Mouse (Mus musculus) kidney, postnatal 4 days (tissue): Measurements from ENCODE around the gene Pdzd2.
"Not testable (repeated sequence)": the region's sequence is repeated elsewhere in the genome, so short reads cannot be mapped to it uniquely, and the experiment has no call there.

Experiments
- DNase-seq, 2 experiments: peaks; one replicate each; pipeline ENCODE4 v3.0.0; 2021; ENCODE audit warnings: mixed read lengths in 2 of 2

Gene Pdzd2

DNA sequence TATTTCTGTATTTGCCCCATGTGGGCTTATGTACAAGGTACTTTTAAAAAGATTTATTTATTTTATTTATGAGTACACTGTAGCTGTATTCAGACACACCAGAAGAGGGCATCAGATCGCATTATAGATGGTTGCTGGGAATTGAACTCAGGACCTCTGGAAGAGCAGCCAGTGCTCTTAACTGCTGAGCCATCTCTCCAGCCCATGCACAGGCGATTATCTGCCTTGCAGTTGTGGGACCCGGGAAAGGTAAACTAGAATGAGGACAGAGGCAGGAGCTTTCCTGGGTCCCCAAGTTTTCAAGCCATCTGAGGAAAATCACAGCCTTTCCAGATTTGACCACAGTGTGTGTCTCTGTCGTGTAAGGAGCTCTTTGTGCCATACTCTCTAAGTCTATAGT, 370.9 kb downstream of the Pdzd2 start:
- no peak for DNase-seq

DNA sequence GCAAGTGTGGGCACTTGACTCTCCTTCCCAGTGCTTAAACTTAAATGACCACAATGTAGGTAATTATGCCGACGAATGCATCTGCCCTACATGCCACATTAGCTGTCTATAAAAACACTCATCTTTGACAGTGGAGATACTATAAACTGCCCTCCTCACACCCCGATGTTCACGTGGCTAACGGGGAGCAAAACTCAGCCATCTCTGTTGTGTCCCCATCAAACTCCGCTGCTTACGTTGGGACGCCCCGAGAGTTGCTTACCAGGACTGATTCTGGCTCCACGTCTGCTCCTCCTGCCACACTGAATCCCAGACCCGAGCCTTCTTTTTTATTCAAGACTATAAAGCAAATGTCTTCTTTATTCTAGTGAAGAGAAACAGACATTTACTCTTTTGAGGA, 371.4 kb downstream of the Pdzd2 start:
- DNase-seq = no peak

DNA sequence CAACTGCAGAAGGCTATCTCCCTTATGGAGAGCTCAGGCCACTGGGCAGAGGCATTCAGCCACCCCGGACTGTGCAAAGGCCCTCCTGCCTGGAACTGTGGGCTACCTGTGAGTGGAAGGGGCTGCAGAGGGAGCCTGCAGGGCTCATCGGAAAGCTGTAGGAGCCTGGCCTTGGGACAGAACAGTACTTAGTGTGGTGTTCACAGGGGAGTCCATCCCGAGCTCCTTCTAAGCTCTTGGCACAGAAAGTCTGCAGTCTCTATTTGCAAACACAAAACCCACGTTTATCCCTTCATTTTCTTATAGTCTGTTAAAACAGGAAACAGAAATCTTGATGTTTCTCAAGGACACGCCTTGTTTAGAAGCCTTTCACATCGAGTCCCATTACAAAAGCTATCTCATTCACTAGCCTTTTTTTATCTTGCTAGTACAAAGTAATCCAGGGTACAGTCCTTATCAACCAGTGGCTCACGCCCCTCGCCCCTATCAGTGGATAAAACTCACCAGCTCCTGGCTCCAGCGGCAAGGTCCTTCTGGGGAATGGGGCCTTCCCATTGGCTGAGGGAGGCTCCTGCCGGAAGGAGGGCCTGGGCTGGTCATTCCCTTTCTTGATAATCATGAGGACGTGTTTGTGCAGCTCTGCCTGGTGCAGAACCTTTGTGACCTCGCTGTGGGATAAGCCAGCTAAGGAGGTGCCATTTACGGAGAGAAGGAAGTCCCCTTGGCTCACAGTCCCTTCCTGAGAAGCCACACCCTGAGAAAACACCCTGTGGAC, 372.2 kb downstream of the Pdzd2 start:
- DNase-seq = peak in 1 of 2 experiments; percentile 48

- not testable (repeated sequence) for DNase-seq
Measured at GRCm38 (mm10) chr15:12366580-12367305, 373.0 kb downstream of the Pdzd2 start.

DNA sequence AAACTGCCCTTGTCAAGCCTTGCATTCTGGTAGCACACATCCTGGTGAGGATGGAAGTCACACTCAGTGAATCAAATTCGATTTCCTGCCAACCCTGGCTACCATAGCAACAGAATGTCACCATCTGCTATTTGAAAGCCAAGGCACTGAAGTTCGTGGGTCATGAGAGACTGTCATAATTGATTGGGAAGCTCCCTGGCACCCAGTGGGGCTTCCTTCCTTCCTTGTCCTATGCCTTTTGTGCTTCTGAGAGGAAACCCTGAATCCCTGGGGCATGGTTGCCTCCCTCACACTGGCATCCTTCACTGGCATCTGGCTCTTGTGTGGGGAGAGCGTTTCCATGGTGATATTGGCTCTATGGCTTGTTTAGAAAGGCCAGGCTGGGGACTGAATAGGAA, 373.7 kb downstream of the Pdzd2 start:
- DNase-seq = peak in 1 of 2 experiments; percentile 18

DNA sequence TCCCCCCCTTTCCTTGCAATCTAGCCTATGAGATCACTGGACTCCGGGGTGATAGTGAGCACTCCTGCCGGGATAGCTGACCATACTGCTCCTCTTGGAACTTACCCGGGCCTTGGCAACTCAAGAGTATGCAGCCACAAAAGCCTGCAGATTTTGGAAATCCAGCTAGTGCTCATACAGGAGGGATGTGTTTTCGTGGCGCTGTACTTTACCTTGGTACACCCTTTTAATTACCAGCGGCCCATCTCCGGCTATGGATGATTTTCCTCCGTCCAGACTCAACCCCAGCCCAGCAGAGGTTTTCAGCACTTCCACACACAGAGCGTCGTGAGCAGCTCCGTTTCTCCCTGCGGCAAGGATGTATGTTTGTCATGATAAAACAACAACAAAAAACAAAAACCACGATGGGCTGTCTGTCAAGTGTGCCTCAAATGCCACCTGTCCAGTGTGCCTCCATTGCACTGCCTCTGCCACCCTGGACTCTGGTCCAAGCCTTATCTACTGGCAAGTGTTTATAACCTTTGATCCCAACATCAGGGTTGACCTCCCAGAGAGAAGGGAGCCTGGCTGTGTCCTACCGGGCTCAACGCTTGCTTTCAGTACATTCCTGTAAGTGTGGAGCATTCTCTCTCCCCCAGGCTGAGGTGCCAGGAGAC, 374.2 kb downstream of the Pdzd2 start:
- no peak for DNase-seq

DNA sequence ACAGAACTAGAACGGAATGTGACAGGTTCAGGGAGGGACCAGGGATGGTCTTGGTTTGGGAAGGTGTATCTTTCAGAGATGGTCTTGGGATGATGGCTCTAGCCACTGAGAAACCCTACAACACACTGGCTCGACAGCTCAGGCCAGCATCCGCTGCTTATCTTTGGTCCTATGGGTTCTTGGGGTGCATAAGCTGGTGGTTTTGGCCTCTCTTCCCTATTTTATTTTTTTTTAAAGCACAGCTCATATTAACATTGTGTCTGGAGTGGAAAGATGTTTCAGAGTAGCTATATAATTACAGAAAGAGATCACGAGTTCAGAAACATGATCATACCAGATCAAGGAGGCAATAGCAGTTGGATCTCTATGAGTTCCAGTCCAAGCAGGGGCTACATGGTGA, 375.6 kb downstream of the Pdzd2 start:
- no peak for DNase-seq

DNA sequence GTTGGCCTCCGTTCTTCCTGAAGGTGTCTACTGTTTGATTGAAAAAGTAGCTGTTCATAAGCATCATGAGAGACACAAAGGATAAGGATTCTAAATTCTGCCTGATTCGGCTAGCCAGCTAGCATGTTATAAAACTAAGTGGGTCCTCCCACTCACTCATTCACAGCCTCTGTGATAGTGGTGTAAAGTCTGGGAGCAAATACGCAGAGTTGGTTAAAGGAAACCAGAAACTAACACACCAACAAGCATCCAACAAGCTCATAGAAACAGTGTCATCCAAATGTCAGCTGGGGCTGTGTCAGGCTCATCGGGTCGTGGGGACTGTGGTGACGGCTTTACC, 377.1 kb downstream of the Pdzd2 start:
- no peak for DNase-seq

DNA sequence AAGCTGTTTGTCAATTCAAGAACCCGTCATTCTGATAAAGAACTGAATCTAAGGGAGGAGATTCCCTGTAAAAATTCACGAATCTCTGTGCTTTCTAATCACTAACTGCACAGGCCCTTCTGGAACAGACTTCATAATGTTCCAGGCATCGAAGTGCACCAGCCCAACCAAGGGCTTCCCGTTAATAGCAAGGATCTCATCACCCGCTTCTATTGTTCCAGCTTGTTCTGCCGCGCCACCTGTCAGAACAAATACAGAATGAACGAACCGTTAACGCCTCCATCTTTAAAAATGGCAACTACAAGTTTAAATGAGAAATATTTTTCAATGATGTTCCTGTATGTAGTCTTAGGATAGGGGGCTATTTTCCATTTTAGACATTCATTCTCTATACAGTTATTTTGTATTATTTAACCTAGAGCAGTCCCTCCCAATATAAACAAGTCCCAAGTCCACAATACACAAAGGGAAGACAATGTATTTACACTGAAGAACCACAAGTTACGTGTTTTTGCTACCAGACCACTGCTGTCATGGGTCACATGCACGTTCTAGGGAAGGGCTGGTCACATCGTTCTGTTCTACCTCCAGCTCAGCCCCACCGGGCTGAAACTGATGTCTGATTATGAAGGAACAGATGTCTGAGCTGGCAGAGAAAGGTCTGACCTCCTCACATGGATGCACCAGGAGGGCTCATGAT, 377.6 kb downstream of the Pdzd2 start:
- DNase-seq = no peak

DNA sequence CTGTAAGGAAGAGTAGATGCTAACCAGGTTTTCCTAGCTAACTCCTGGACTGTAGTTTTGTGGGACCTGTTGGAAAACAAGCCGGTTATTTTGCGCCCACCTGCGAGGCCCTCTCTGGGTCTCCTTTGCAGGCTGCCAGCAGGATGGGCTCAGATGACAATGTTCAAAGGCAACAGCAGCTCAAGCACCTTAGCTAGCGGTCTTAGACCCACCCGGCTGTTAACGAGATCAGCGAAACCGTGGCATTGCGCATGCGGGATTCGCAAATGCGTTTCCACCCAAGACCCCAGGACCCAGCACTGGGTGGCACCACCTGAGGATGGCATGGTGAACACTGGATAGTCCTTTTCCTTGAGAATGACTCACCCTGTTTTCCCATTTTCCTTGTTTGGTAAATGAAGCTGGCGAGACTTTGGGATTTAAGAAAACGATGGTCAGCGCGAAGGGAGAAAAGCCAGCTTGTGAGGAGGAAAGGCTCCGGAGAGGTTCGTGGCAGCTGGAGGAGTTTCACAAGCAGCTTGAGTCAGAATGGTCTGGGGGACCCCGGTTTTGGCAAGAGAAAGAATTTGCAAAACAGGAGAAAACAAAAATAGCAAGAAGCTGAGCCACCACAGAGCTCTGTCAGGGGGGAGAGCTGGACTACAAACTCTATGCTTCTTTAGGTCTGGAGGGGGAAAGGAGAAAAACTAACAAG, 379.1 kb downstream of the Pdzd2 start:
- no peak for DNase-seq

DNA sequence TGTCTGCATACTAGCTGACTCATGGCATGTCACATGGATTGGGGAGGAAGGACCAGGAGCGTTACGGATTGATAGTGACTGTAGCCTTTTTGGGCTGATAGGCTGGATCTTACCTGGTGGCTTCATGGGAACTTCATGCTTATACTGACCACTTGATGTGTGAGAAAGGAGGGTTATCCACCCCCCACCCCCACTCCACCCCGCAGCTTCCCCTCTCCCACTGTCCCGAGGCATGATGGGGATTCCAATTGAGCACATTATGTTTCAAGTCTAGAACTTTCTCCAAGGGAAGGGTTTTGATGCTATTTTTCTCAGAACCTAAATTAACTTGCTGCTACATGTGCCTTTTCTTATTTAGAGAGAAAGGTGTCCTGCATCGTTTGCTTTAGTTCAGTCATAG, 381.3 kb downstream of the Pdzd2 start:
- DNase-seq = no peak

- no peak for DNase-seq
Measured at GRCm38 (mm10) chr15:12357459-12357858, 382.3 kb downstream of the Pdzd2 start.

DNA sequence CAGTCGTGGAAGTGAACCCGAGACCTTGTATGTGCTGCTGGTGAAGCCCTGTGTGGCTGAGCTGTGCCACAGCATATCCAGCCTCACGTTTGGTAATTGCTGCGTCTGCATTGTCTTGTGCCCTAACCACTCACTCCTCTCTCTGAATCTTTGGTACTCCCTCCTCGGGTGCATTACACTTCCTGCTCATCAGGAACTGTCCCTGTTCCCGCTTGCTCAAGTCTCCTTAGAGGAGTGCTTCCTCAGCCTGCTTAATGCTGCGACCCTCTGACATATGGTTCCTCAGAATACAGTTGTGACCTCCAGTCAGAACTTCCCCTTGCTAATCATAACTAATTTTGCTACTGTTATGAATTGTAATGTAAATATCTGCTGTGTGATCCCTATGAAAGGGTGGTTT, 383.8 kb downstream of the Pdzd2 start:
- no peak for DNase-seq

DNA sequence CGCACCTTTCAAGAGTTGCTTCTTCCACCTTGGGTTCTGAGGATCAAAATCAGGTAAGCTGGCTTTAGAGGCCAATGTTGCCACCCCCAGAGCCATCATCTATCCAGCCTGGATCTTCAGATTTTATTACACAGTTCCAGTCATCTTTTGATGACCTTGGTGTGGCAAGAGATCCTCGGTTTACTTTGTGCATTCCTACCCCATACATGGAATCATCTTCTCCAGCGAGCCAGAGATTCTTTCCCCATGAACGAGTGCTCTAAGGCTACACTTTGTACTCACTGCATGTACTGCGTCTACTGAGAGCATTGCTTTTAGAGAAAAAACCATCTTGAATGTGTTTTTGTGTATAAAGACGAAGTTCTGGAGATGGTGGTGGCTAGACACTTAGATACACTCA, 384.5 kb downstream of the Pdzd2 start:
- no peak for DNase-seq

- no peak for DNase-seq
Measured at GRCm38 (mm10) chr15:12354281-12354810, 385.4 kb downstream of the Pdzd2 start.

- DNase-seq = no peak
Measured at GRCm38 (mm10) chr15:12351470-12351869, 388.3 kb downstream of the Pdzd2 start.

DNA sequence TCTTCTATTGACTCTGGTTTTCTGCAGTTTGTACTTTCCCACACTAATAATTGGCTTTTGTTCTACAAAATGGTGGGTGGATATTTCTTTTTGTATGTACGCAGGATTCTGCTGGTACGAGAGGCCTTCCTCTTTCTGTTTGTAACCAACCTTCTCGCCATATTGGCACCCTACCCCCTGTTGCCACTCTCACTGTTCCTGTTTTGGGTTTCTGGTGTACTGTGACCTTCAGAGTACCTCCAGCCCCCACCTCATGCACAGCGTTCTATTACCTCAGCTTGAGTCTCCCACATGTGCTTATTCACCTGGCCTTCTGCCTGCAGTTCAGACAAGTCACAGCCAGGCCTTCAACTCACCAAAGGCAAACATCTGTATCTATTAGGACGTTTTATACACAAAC, 389.9 kb downstream of the Pdzd2 start:
- no peak for DNase-seq

DNA sequence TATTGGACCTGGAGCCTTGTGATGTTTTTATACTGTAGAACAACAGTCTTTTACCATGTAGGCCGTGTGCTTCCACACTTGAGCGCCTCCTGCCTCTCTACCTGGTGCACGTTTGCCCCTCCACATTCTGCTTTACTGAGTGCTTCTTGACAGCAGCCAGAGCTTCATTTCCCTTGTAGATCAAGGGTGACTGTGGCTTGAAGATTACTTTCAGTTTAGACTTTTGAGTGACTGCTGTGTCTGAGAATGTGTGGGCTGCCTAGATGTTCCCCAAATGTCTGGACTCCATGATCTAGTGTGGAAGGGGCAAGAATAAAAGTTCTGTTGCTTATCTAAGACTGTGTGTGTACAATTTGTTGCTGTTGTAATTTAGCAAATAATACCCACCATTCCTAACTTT, 390.8 kb downstream of the Pdzd2 start:
- DNase-seq = no peak

DNA sequence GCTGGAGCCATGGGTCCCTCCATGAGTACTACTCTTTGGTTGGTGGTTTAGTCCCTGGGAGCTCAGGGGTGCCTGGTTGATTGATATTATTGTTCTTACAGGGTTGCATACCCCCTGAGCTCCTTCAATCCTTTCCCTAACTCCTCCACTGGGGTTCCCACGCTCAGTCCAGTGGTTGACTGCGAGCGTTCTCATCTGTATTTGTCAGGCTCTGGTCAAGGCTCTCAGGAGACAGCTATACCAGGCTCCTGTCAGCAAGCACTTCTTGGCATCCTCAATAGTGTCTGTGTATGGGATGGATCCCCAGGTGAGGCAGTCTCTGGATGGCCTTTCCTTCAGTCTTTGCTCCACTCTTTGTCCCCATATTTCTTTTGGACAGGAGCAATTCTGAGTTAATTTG, 392.8 kb downstream of the Pdzd2 start:
- DNase-seq = no peak

GRCm38 (mm10) chr15:12341401-12341758, 398.3 kb downstream of the Pdzd2 start:
- no peak for DNase-seq

DNA sequence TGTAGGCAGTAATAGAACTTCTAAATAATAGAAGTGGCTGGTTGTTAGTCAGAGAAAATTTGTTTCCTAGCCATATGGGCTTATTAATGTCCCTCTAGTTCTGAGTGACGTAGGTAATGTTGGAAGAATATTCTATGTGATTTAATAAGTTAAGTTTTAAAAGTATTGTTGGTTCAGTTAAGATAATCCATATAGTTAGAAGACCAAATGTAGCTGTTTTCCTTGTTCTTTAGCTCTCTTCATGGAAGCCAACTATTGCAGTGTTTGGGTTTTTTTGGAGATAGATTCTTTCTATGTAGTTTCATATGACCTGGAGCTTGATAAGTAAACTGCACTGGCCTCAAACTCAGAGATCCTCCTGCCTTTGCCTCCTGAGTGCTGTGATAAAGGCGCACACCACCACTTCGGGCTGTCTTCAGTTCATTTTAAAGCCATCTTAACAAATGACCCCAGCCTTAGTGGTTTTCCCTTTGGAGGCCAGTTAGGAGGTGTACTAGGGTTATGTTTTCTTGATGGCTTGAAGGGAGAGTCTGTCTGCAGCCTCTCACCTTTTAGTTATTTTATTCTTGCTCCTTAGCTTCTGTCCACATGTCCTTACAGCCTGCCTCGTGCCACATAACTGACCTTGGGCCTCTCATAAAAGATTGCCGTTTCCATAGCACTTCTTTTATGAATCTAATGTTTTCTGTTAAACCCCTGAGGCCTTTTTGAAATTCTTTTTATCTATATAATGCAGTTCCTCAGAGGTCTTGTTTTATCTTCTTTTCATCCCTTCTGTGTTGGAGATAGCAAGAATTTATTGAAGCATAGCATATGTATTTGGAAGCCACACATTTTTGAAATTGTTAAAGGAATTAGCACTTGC, 399.0 kb downstream of the Pdzd2 start:
- no peak for DNase-seq

- DNase-seq = no peak
Measured at GRCm38 (mm10) chr15:12337779-12338137, 402.0 kb downstream of the Pdzd2 start.
